13 mouse cellular contexts compared by ENCODE assay signal in genomic region chr17:12452862-12453531, GRCm38 (mm10). TPM values are rescaled to one million over a fixed set of nuclear protein-coding genes. Genes with fewer than 3 reads are reported as not detected.
DNase-seq lines count a peak whose midpoint lies in the region; ATAC-seq lines count a peak whose summit lies in the region.
"Had no signal": no experiment of that assay in that cellular context is flagged by ENCODE, and none has a peak within 500 bp of the region (broad histone marks: within the 10 kb centered on the region; RNA-seq: fewer than 3 reads in every experiment).

No protein-coding gene starts in this region.

- ATAC-seq in activated CD4-positive, CD25-positive, alpha-beta regulatory T cell, adult 4 months: no peak
- ATAC-seq: hindbrain, embryonic 16.5 days; midbrain, embryonic 15.5 days had no signal

- DNase-seq in cerebellum, adult 11-12 months: peak; percentile 9
- no peak for DNase-seq in cerebellum, adult 8-10 months
- DNase-seq in kidney, postnatal 25 days: peak; percentile 14 to 46
- no peak for DNase-seq in kidney, adult 18-20 months
- peak; percentile 63 for DNase-seq in urinary bladder, postnatal 14 days (ENCODE audit: low spot score)
- DNase-seq in urinary bladder, postnatal 4 days (ENCODE audit: low spot score in 2 of 2): no peak
- no peak for DNase-seq in left cerebral cortex, adult 11 months (ENCODE audit: low spot score)
- DNase-seq: layer of hippocampus, postnatal 36 days; thymus, postnatal 25 days had no signal

RNA-seq across cellular contexts. Expression of gene Slc22a3, which starts 54.5 kb away (rescaled TPM):
- polyA plus RNA-seq in activated CD4-positive, CD25-positive, alpha-beta regulatory T cell, adult 4 months (2017; shearing (Covaris generic)): not detected
- polyA plus RNA-seq: C2C12 had no signal

Comparison
In these comparisons a context has a peak if more than half of its experiments do, and no peak if none do; other contexts are left out.
1. DNase-seq: peak in cerebellum, adult 11-12 months (single experiment), kidney, postnatal 25 days (2 of 2) and urinary bladder, postnatal 14 days (single experiment); none in cerebellum, adult 8-10 months (single experiment), kidney, adult 18-20 months (single experiment), urinary bladder, postnatal 4 days (0 of 2) and left cerebral cortex, adult 11 months (single experiment).